Mouse (Mus musculus) liver, adult 2 months (tissue): Measurements from ENCODE around the gene Inhbb. TPM values are rescaled to one million over a fixed set of nuclear protein-coding genes. Genes with fewer than 3 reads are reported as not detected.

Source experiments
- DNase-seq: peaks from one replicate; pipeline ENCODE4 v3.0.0-alpha.2; 2011; ENCODE audit warnings: low read depth, low spot score; ENCODE audit errors: extremely low read depth
- H3K27ac ChIP-seq: fragments of 200-500 bp; replicated peaks from 2 replicates; pipeline ENCODE4 v1.5.1; 2012; ENCODE audit warnings: low read depth, mild to moderate bottlenecking, control low read depth, inconsistent platforms, low read length; ENCODE audit not compliant: insufficient read depth
- H3K27me3 ChIP-seq: fragments of 200-500 bp; 2 replicates; pipeline ENCODE4 v1.6.1; 2012; ENCODE audit warnings: mild to moderate bottlenecking, moderate library complexity, low read length, inconsistent platforms; ENCODE audit not compliant: control insufficient read depth, insufficient read depth
- H3K36me3 ChIP-seq: fragments of 200-500 bp; 2 replicates; pipeline ENCODE4 v1.6.1; 2012; ENCODE audit warnings: low read length, inconsistent platforms; ENCODE audit not compliant: control insufficient read depth, insufficient read depth
- H3K4me1 ChIP-seq: fragments of 200-500 bp; 2 replicates; pipeline ENCODE4 v1.6.1; 2011; ENCODE audit warnings: low read length; ENCODE audit not compliant: control insufficient read depth, insufficient read depth
- H3K4me3 ChIP-seq: fragments of 200-500 bp; 2 replicates; pipeline ENCODE4 v1.5.1; 2011; ENCODE audit warnings: low read depth, mild to moderate bottlenecking, control low read depth, low read length, moderate library complexity; ENCODE audit not compliant: insufficient read depth
- H3K79me2 ChIP-seq: fragments of 200-500 bp; 2 replicates; pipeline ENCODE4 v1.6.1; 2012; ENCODE audit warnings: inconsistent platforms, mild to moderate bottlenecking, low read length, moderate library complexity; ENCODE audit not compliant: control insufficient read depth, insufficient read depth
- H3K9ac ChIP-seq: fragments of 200-500 bp; 2 replicates; pipeline ENCODE4 v1.6.1; 2012; ENCODE audit warnings: low read depth, mild to moderate bottlenecking, control low read depth, inconsistent platforms, low read length
- CTCF ChIP-seq: fragments of 200-500 bp; IDR thresholded peaks from 2 replicates; pipeline ENCODE4 v1.5.1; 2011; ENCODE audit warnings: low read depth, low read length, control low read depth
- POLR2A ChIP-seq: fragments of 200-500 bp; IDR thresholded peaks from 2 replicates; pipeline ENCODE4 v1.6.1; 2011; ENCODE audit warnings: low read length, control low read depth; ENCODE audit not compliant: insufficient read depth; ENCODE audit errors: extremely low read depth
- WGBS: fragments of 180-500 bp; shearing (Covaris S2); methylation state at CpG from one replicate; pipeline ENCODE4 v1.1.7; 2018; 5-methylcytosine and 5-hydroxymethylcytosine counted together
- polyA plus RNA-seq: library from polyadenylated mRNA; depleted of rRNA; stranded (reverse); fragments of >200 nt; gene quantifications from 2 replicates; pipeline ENCODE4 v1.2.3, GENCODE M21; 2012
- total RNA-seq: library from RNA; depleted of rRNA; stranded (reverse); fragments of >200 nt; gene quantifications from 2 replicates; pipeline ENCODE4 v1.2.3, GENCODE M21; 2014

Gene Inhbb
- total and polyA plus RNA-seq, 2 experiments: 0.37 to 0.42 TPM

DNA sequence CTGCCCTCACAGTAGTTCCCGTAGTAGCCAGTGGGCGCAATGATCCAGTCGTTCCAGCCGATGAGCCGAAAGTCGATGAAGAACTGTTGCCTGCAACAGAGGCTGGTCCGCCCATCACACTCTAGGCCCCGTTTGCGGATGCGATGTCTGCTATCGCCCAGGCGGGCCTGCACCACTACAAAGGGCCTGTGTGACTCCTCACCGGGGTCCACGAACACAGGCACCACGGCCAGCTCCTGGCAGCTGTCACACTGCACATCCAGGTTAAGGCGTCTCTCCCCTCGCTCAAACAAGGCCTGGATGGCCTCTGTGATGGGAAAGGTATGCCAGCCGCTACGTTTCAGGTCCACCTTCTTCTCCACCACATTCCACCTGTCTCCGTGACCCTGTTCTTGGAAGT is 4.5 kb downstream of the Inhbb start:
- TF ChIP-seq POLR2A: no peak
- TF ChIP-seq CTCF: no peak
- H3K4me3 ChIP-seq: no peak overlapping the region
- H3K27me3 ChIP-seq: peaks cover 18% of the 10 kb centered on the region
- H3K9ac ChIP-seq: no peak overlapping the region
- DNase-seq: no peak
- H3K36me3 ChIP-seq: no peaks in the 10 kb centered on the region
- no peaks in the 10 kb centered on the region for H3K79me2 ChIP-seq
- H3K4me1 ChIP-seq: no peaks in the 10 kb centered on the region
- WGBS: 91% methylated on average over 20 of the region's 20 CpGs
- H3K27ac ChIP-seq: no peak overlapping the region

DNA sequence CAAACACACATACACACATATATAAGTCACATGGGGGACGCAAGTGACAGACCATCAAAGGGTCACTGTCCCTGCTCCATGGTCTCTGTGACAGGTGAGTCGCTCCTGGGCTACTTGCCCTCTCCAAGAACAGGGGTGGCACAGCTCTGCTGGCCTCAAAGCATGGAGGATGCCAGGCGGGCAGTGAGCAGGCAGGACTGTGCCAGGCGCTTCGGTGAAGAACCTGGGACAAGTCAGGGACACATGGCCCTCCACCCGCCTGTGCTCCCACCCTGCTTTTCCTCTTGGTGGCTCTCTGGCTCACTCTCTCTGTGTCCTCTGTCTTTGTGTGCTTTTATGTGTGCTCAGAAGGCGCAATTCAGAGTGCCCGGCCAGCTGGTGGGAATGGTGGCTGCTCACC is 5.4 kb downstream of the Inhbb start:
- Histone ChIP-seq H3K27ac (no peak overlapping the region), H3K4me3 (no peak overlapping the region), H3K79me2 (no peaks in the 10 kb centered on the region), H3K36me3 (no peaks in the 10 kb centered on the region), H3K4me1 (no peaks in the 10 kb centered on the region), H3K9ac (no peak overlapping the region), H3K27me3 (peaks cover 10% of the 10 kb centered on the region)
- TF ChIP-seq POLR2A: no peak
- no peak for TF ChIP-seq CTCF
- WGBS: 91% methylated on average over 8 of the region's 8 CpGs
- no peak for DNase-seq

DNA sequence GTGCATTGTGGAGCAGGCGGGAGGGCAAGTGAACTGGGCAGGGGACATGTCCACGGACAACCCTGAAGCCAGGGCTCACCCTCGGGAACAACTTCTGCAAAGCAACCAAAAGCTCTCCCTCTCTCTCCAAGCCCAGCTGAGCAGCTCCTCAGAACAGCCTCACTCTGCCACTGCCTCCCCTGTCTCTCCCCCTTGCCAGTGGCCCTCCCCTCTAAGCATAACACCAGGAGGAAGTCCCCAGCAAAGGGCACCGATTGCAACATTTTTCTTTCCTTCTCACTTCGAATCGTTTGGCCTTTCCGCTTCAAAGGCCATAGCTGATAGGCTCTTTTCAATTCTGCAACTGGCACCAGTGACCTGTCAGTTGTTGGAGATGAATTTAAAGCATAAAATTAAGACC is 5.9 kb downstream of the Inhbb start:
- TF ChIP-seq POLR2A (no peak), CTCF (no peak)
- no peak overlapping the region for H3K4me3 ChIP-seq
- H3K27ac ChIP-seq: no peak overlapping the region
- no peaks in the 10 kb centered on the region for H3K36me3 ChIP-seq
- no peaks in the 10 kb centered on the region for H3K4me1 ChIP-seq
- no peaks in the 10 kb centered on the region for H3K79me2 ChIP-seq
- WGBS: 60% methylated on average over 7 of the region's 7 CpGs
- peaks cover 5% of the 10 kb centered on the region for H3K27me3 ChIP-seq
- no peak overlapping the region for H3K9ac ChIP-seq
- DNase-seq: no peak

DNA sequence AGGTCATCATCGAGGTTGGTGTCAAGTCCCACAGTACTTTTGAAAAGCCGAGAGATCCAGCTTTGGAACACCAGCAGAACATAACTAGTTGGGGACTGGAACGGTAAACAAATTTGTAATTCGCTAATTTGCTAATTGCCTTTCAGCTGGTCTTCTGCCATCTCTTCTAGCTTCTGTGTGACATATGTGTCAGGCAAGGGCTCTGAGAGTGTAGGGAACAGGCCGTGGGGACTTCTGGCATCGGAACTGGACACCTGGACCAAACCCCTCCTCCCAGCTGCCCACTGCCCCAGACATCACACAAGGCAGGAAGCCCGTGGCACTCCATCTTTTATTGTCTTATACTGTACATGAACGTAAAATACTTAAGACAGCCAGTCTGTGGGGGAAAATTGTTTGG is 6.9 kb downstream of the Inhbb start:
- no peak for DNase-seq
- Histone ChIP-seq H3K36me3 (no peaks in the 10 kb centered on the region), H3K4me3 (no peak overlapping the region), H3K27ac (no peak overlapping the region), H3K9ac (no peak overlapping the region), H3K4me1 (no peaks in the 10 kb centered on the region), H3K27me3 (no peaks in the 10 kb centered on the region), H3K79me2 (no peaks in the 10 kb centered on the region)
- 90% methylated on average over 8 of the region's 8 CpGs for WGBS
- TF ChIP-seq POLR2A (no peak), CTCF (no peak)

DNA sequence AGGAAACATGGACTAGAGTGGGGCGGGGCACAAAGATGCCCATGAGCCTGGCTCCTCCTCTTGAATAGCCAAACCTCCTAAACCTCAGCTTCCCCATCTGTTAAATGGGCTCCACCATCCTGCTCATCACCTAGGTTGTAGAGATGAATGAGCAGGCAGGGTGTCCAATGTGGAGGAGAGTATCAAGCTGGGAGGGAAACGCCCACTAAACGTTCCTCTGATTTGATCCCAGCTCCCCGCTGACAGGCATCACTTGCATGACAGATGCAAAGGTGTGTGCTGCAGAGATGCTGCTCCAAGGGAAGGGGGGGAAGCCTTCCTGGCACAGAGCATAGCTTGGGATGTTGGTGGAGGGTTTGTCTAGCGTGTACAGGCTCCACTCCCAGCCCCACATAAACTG is 11.4 kb downstream of the Inhbb start:
- TF ChIP-seq CTCF (no peak), POLR2A (no peak)
- Histone ChIP-seq H3K79me2 (no peaks in the 10 kb centered on the region), H3K36me3 (no peaks in the 10 kb centered on the region), H3K27ac (no peak overlapping the region), H3K27me3 (no peaks in the 10 kb centered on the region), H3K9ac (no peak overlapping the region), H3K4me3 (no peak overlapping the region), H3K4me1 (no peaks in the 10 kb centered on the region)
- WGBS: 85% methylated on average over 5 of the region's 5 CpGs
- no peak for DNase-seq

DNA sequence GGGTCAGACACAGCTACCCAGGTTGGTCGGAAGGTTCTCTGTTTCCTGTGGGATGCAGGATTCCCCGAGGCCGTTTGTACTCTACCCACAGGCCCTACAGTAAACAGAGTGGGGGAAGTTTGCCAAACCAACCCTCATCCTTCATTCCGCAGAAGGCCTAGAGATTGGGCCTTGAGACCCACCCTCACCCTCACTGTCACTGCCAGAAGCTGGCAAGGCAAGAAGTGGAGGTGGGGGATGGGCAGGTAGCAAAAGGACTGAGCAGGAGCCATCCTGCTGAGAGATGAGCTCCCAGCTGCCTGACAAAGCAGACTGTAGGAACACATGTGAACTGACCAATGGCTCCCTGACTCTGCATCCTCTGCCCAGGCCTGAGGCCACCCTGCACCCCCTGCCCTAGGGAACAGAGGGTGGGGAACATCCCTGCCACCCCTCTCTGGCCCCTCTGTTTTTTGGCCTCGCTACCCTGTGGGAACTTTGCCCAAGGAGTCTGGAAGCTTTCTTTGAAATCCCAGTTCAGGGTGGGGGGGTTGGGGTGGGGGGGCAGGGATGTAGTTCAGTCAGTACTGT is 12.4 kb downstream of the Inhbb start:
- no peak for DNase-seq
- no peaks in the 10 kb centered on the region for H3K4me1 ChIP-seq
- H3K36me3 ChIP-seq: no peaks in the 10 kb centered on the region
- H3K9ac ChIP-seq: no peak overlapping the region
- no peaks in the 10 kb centered on the region for H3K79me2 ChIP-seq
- H3K4me3 ChIP-seq: no peak overlapping the region
- TF ChIP-seq POLR2A (no peak), CTCF (no peak)
- no peaks in the 10 kb centered on the region for H3K27me3 ChIP-seq
- H3K27ac ChIP-seq: no peak overlapping the region
- WGBS: 74% methylated on average over 5 of the region's 5 CpGs

DNA sequence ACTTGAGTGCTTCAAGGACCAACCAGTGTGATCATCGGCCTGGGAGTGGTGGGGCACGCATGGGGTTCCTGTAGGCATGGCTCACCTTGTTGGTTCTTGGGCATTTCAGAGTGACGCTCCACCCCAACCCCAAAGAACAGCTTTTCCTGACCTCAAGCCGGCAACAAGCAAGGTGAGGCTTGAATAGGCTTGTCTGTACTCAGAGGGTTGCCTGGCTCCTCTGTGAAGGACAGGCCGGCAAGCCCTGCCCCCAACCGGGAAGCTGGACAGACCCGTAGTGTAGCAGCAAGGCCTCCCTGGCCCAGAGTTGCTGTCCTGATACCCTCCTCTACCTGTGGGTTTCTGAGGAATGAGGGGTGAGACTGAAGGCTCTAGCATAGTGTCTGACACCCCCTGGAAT is 12.9 kb downstream of the Inhbb start:
- no peak for DNase-seq
- 87% methylated on average over 7 of the region's 7 CpGs for WGBS
- TF ChIP-seq CTCF (no peak), POLR2A (no peak)
- no peaks in the 10 kb centered on the region for H3K79me2 ChIP-seq
- H3K4me1 ChIP-seq: no peaks in the 10 kb centered on the region
- no peak overlapping the region for H3K4me3 ChIP-seq
- H3K27ac ChIP-seq: no peak overlapping the region
- no peaks in the 10 kb centered on the region for H3K36me3 ChIP-seq
- H3K9ac ChIP-seq: no peak overlapping the region
- no peaks in the 10 kb centered on the region for H3K27me3 ChIP-seq
